18 mouse cellular contexts compared by ENCODE assay signal in genomic region chr2:140775448-140776101, GRCm38 (mm10).
A peak's percentile ranks its signal among the peaks of the same experiment; 100 is the strongest.
DNase-seq lines count a peak whose midpoint lies in the region; ATAC-seq and TF ChIP-seq lines count a peak whose summit lies in the region.
"Had no signal": no experiment of that assay in that cellular context is flagged by ENCODE, and none has a peak within 500 bp of the region (broad histone marks: within the 10 kb centered on the region; RNA-seq: fewer than 3 reads in every experiment).

No protein-coding gene starts in this region.

- no peak overlapping the region for H3K27ac ChIP-seq in kidney, embryonic 15.5 days
- no peak overlapping the region for H3K27ac ChIP-seq in lung, embryonic 14.5 days (ENCODE audit: low read depth)
- no peak overlapping the region for H3K27ac ChIP-seq in stomach, embryonic 14.5 days (ENCODE audit: low read length)
- H3K27ac ChIP-seq: heart, embryonic 10.5 days; midbrain, embryonic 12.5 days; neural tube, embryonic 15.5 days had no signal

- ATAC-seq in kidney, embryonic 15.5 days (replicated peaks; ENCODE audit: low FRiP score) = 0 out of 2 replicates have a peak, but pooled peaks have one; percentile 60
- peak; percentile 84 for ATAC-seq in lung, embryonic 14.5 days (ENCODE audit: insufficient read depth)
- 0 out of 2 replicates have a peak, but pooled peaks have one; percentile 42 for ATAC-seq in stomach, embryonic 14.5 days (ENCODE audit: insufficient number of reproducible peaks, insufficient read depth, low FRiP score, low read depth)

- no peaks in the 10 kb centered on the region for H3K4me1 ChIP-seq in kidney, embryonic 15.5 days
- H3K4me1 ChIP-seq in lung, embryonic 14.5 days (ENCODE audit: insufficient read depth) = no peaks in the 10 kb centered on the region
- peaks cover 10% of the 10 kb centered on the region; the same call in 1 of the 2 replicates for H3K4me1 ChIP-seq in stomach, embryonic 14.5 days (ENCODE audit: control insufficient read depth, insufficient read depth, low read length)
- H3K4me1 ChIP-seq: midbrain, embryonic 12.5 days; neural tube, embryonic 15.5 days had no signal

- H3K4me3 ChIP-seq in kidney, embryonic 15.5 days (replicated peaks) = no peak overlapping the region
- no peak overlapping the region for H3K4me3 ChIP-seq in lung, embryonic 14.5 days (ENCODE audit: low read depth, low read length)
- no peak overlapping the region for H3K4me3 ChIP-seq in stomach, embryonic 14.5 days (ENCODE audit: low read depth, low read length)
- H3K4me3 ChIP-seq: erythroblast, embryonic 14.5 days; heart, embryonic 10.5 days; midbrain, embryonic 12.5 days; neural tube, embryonic 15.5 days had no signal

- TF ChIP-seq CTCF in brain, embryonic 14.5 days (IDR thresholded peaks at IDR 0.05; ENCODE audit: borderline replicate concordance, extremely low read depth, insufficient read depth, insufficient read length) = no peak
- TF ChIP-seq CTCF in lung, embryonic 14.5 days (IDR thresholded peaks at IDR 0.05; ENCODE audit: low read depth) = no peak

- no peak overlapping the region for H3K4me2 ChIP-seq in kidney, embryonic 15.5 days
- no peak overlapping the region for H3K4me2 ChIP-seq in lung, embryonic 14.5 days
- no peak overlapping the region for H3K4me2 ChIP-seq in stomach, embryonic 14.5 days (replicated peaks; ENCODE audit: low read depth, low read length)
- H3K4me2 ChIP-seq: midbrain, embryonic 12.5 days; neural tube, embryonic 15.5 days had no signal

- no peak overlapping the region for H3K9ac ChIP-seq in kidney, embryonic 15.5 days
- H3K9ac ChIP-seq in lung, embryonic 14.5 days = no peak overlapping the region
- no peak overlapping the region for H3K9ac ChIP-seq in stomach, embryonic 14.5 days (replicated peaks; ENCODE audit: low read depth, low read length)
- H3K9ac ChIP-seq: midbrain, embryonic 12.5 days; neural tube, embryonic 15.5 days had no signal

- no peak for DNase-seq in kidney, adult 8-10 months
- peak; percentile 26 for DNase-seq in brain, embryonic 14.5 days (ENCODE audit: low read depth)
- DNase-seq in lung, embryonic 14.5 days = peak; percentile 32
- DNase-seq in layer of hippocampus, adult 9-10 months (ENCODE audit: low spot score) = no peak
- DNase-seq in adrenal gland, postnatal 36 days = no peak
- DNase-seq in thymus, postnatal 4 days = no peak
- DNase-seq: B cell, adult 2 months; cerebellum, adult 8-10 months; gastrocnemius, postnatal 36 days; heart, postnatal 36 days; kidney, postnatal 25 days; thymus, postnatal 25 days had no signal

- H3K27me3 ChIP-seq in kidney, embryonic 15.5 days = no peaks in the 10 kb centered on the region
- no peaks in the 10 kb centered on the region for H3K27me3 ChIP-seq in lung, embryonic 14.5 days (ENCODE audit: insufficient read depth, low read length)
- no peaks in the 10 kb centered on the region for H3K27me3 ChIP-seq in stomach, embryonic 14.5 days (ENCODE audit: control insufficient read depth, insufficient read depth, low read length)
- H3K27me3 ChIP-seq: midbrain, embryonic 12.5 days; neural tube, embryonic 15.5 days had no signal

- H3K9me3 ChIP-seq in kidney, embryonic 15.5 days (replicated peaks) = no peaks in the 10 kb centered on the region
- H3K9me3 ChIP-seq in lung, embryonic 14.5 days (ENCODE audit: low read depth, low read length) = no peaks in the 10 kb centered on the region
- H3K9me3 ChIP-seq in stomach, embryonic 14.5 days (ENCODE audit: control insufficient read depth, low read depth, low read length) = no peaks in the 10 kb centered on the region
- H3K9me3 ChIP-seq: heart, embryonic 10.5 days; midbrain, embryonic 12.5 days; neural tube, embryonic 15.5 days had no signal

- 69% methylated on average over 8 of the region's 8 CpGs for WGBS in kidney, embryonic 15.5 days
- 36% methylated on average over 8 of the region's 8 CpGs for WGBS in lung, embryonic 14.5 days
- WGBS in stomach, embryonic 14.5 days = 46% methylated on average over 8 of the region's 8 CpGs

- H3K36me3 ChIP-seq in kidney, embryonic 15.5 days = no peaks in the 10 kb centered on the region
- no peaks in the 10 kb centered on the region for H3K36me3 ChIP-seq in lung, embryonic 14.5 days (ENCODE audit: insufficient read depth)
- H3K36me3 ChIP-seq in stomach, embryonic 14.5 days (ENCODE audit: control insufficient read depth, insufficient read depth, low read length) = no peaks in the 10 kb centered on the region
- H3K36me3 ChIP-seq: heart, embryonic 10.5 days; midbrain, embryonic 12.5 days; neural tube, embryonic 15.5 days had no signal

- TF ChIP-seq POLR2A in brain, embryonic 14.5 days (IDR thresholded peaks at IDR 0.05; ENCODE audit: borderline replicate concordance, extremely low read depth, insufficient read depth, insufficient read length, poor library complexity, severe bottlenecking) = no peak

Comparison
In these comparisons a context has a peak if more than half of its experiments do, and no peak if none do; other contexts are left out.
1. DNase-seq: peak in brain, embryonic 14.5 days (single experiment) and lung, embryonic 14.5 days (single experiment); none in kidney, adult 8-10 months (0 of 2), layer of hippocampus, adult 9-10 months (single experiment), adrenal gland, postnatal 36 days (0 of 2) and thymus, postnatal 4 days (single experiment).
2. Peak in every context shown above with its lines, with median percentiles within 50 percentile points of each other: ATAC-seq.